Mouse (Mus musculus): ENCODE data around the gene Trim33. TPM values are rescaled to one million over a fixed set of nuclear protein-coding genes. Genes with fewer than 3 reads are reported as not detected.

Trim33 gene
- polyA plus RNA-seq, 1 experiment from 2014 or later, result 31.9 TPM

GRCm38 (mm10) chr3:103375181-103375855 is 96.2 kb downstream of the Trim33 start:
- Histone ChIP-seq H3K9ac (no peak overlapping the region), H3K4me1 (replicated peaks; ENCODE audit: control insufficient read depth, insufficient read depth, low read length) (no peaks in the 10 kb centered on the region), H3K36me3 (replicated peaks; ENCODE audit: control insufficient read depth, insufficient read depth) (no peaks in the 10 kb centered on the region), H3K4me3 (replicated peaks; ENCODE audit: low read length) (no peak overlapping the region), H3K27ac (no peak overlapping the region), H3K4me2 (replicated peaks) (no peak overlapping the region), H3K27me3 (ENCODE audit: control insufficient read depth, insufficient read depth, low read length) (no peaks in the 10 kb centered on the region), H3K9me3 (ENCODE audit: control insufficient read depth, low read length) (no peaks in the 10 kb centered on the region)
- WGBS, result 71% methylated on average over 14 of the region's 14 CpGs
- no peak for ATAC-seq (ENCODE audit: low FRiP score)
- no peak for DNase-seq (ENCODE audit: low spot score)

- DNase-seq (ENCODE audit: low spot score) (no peak), ATAC-seq (ENCODE audit: low FRiP score) (no peak)
- Histone ChIP-seq H3K9me3 (ENCODE audit: control insufficient read depth, low read length) (no peaks in the 10 kb centered on the region), H3K4me1 (replicated peaks; ENCODE audit: control insufficient read depth, insufficient read depth, low read length) (no peaks in the 10 kb centered on the region), H3K36me3 (replicated peaks; ENCODE audit: control insufficient read depth, insufficient read depth) (no peaks in the 10 kb centered on the region), H3K9ac (no peak overlapping the region), H3K27me3 (ENCODE audit: control insufficient read depth, insufficient read depth, low read length) (no peaks in the 10 kb centered on the region), H3K4me2 (replicated peaks) (no peak overlapping the region), H3K27ac (no peak overlapping the region), H3K4me3 (replicated peaks; ENCODE audit: low read length) (no peak overlapping the region)
Observed at GRCm38 (mm10) chr3:103378018-103378417, 98.9 kb downstream of the Trim33 start.

GRCm38 (mm10) chr3:103379371-103379770 is 100.3 kb downstream of the Trim33 start:
- H3K4me2 ChIP-seq (replicated peaks), result no peak overlapping the region
- WGBS, result 51% methylated on average over 3 of the region's 3 CpGs
- no peak overlapping the region for H3K4me3 ChIP-seq (replicated peaks; ENCODE audit: low read length)
- no peak overlapping the region for H3K27ac ChIP-seq
- H3K9me3 ChIP-seq (ENCODE audit: control insufficient read depth, low read length), result no peaks in the 10 kb centered on the region
- no peaks in the 10 kb centered on the region for H3K4me1 ChIP-seq (replicated peaks; ENCODE audit: control insufficient read depth, insufficient read depth, low read length)
- no peak overlapping the region for H3K9ac ChIP-seq
- no peaks in the 10 kb centered on the region for H3K36me3 ChIP-seq (replicated peaks; ENCODE audit: control insufficient read depth, insufficient read depth)
- no peaks in the 10 kb centered on the region for H3K27me3 ChIP-seq (ENCODE audit: control insufficient read depth, insufficient read depth, low read length)
- ATAC-seq (ENCODE audit: low FRiP score), result no peak
- DNase-seq (ENCODE audit: low spot score), result no peak

- H3K4me1 ChIP-seq (replicated peaks; ENCODE audit: control insufficient read depth, insufficient read depth, low read length), result no peaks in the 10 kb centered on the region
- no peak overlapping the region for H3K9ac ChIP-seq
- ATAC-seq (ENCODE audit: low FRiP score), result no peak
- H3K9me3 ChIP-seq (ENCODE audit: control insufficient read depth, low read length), result no peaks in the 10 kb centered on the region
- no peaks in the 10 kb centered on the region for H3K36me3 ChIP-seq (replicated peaks; ENCODE audit: control insufficient read depth, insufficient read depth)
- WGBS, result 87% methylated on average over 8 of the region's 8 CpGs
- no peak overlapping the region for H3K27ac ChIP-seq
- no peaks in the 10 kb centered on the region for H3K27me3 ChIP-seq (ENCODE audit: control insufficient read depth, insufficient read depth, low read length)
- DNase-seq (ENCODE audit: low spot score), result no peak
- H3K4me2 ChIP-seq (replicated peaks), result no peak overlapping the region
- no peak overlapping the region for H3K4me3 ChIP-seq (replicated peaks; ENCODE audit: low read length)
Observed at GRCm38 (mm10) chr3:103380814-103381213, 101.7 kb downstream of the Trim33 start.

GRCm38 (mm10) chr3:103381441-103381840 is 102.3 kb downstream of the Trim33 start:
- Histone ChIP-seq H3K36me3 (replicated peaks; ENCODE audit: control insufficient read depth, insufficient read depth) (no peaks in the 10 kb centered on the region), H3K4me3 (replicated peaks; ENCODE audit: low read length) (no peak overlapping the region)
- 93% methylated on average over 6 of the region's 6 CpGs for WGBS

GRCm38 (mm10) chr3:103382872-103383567 is 103.9 kb downstream of the Trim33 start:
- ATAC-seq (ENCODE audit: low FRiP score) (peak; percentile 78), DNase-seq (ENCODE audit: low spot score) (peak; percentile 95)
- H3K27me3 ChIP-seq (ENCODE audit: control insufficient read depth, insufficient read depth, low read length), result no peaks in the 10 kb centered on the region
- no peaks in the 10 kb centered on the region for H3K36me3 ChIP-seq (replicated peaks; ENCODE audit: control insufficient read depth, insufficient read depth)
- no peak overlapping the region for H3K27ac ChIP-seq
- WGBS, result 19% methylated on average over 17 of the region's 17 CpGs
- no peak overlapping the region for H3K4me3 ChIP-seq (replicated peaks; ENCODE audit: low read length)
- no peak overlapping the region for H3K9ac ChIP-seq
- H3K4me2 ChIP-seq (replicated peaks), result no peak overlapping the region
- H3K4me1 ChIP-seq (replicated peaks; ENCODE audit: control insufficient read depth, insufficient read depth, low read length), result no peaks in the 10 kb centered on the region
- no peaks in the 10 kb centered on the region for H3K9me3 ChIP-seq (ENCODE audit: control insufficient read depth, low read length)

More at GRCm38 (mm10) chr3:103381441-103381840, 102.3 kb downstream of the Trim33 start:
- no peaks in the 10 kb centered on the region for H3K4me1 ChIP-seq (replicated peaks; ENCODE audit: control insufficient read depth, insufficient read depth, low read length)
- no peak for DNase-seq (ENCODE audit: low spot score)
- no peaks in the 10 kb centered on the region for H3K27me3 ChIP-seq (ENCODE audit: control insufficient read depth, insufficient read depth, low read length)
- ATAC-seq (ENCODE audit: low FRiP score), result no peak
- no peaks in the 10 kb centered on the region for H3K9me3 ChIP-seq (ENCODE audit: control insufficient read depth, low read length)
- no peak overlapping the region for H3K27ac ChIP-seq
- no peak overlapping the region for H3K9ac ChIP-seq
- H3K4me2 ChIP-seq (replicated peaks), result no peak overlapping the region

GRCm38 (mm10) chr3:103384486-103384885 is 105.4 kb downstream of the Trim33 start:
- 91% methylated on average over 7 of the region's 7 CpGs for WGBS
- Histone ChIP-seq H3K27me3 (ENCODE audit: control insufficient read depth, insufficient read depth, low read length) (no peaks in the 10 kb centered on the region), H3K27ac (no peak overlapping the region), H3K4me3 (replicated peaks; ENCODE audit: low read length) (no peak overlapping the region), H3K36me3 (replicated peaks; ENCODE audit: control insufficient read depth, insufficient read depth) (no peaks in the 10 kb centered on the region), H3K9ac (no peak overlapping the region), H3K9me3 (ENCODE audit: control insufficient read depth, low read length) (no peaks in the 10 kb centered on the region), H3K4me1 (replicated peaks; ENCODE audit: control insufficient read depth, insufficient read depth, low read length) (no peaks in the 10 kb centered on the region), H3K4me2 (replicated peaks) (no peak overlapping the region)
- ATAC-seq (ENCODE audit: low FRiP score) (no peak), DNase-seq (ENCODE audit: low spot score) (no peak)

- no peak overlapping the region for H3K9ac ChIP-seq
- DNase-seq (ENCODE audit: low spot score) (no peak), ATAC-seq (ENCODE audit: low FRiP score) (no peak)
- 86% methylated on average over 5 of the region's 5 CpGs for WGBS
- no peak overlapping the region for H3K27ac ChIP-seq
- no peaks in the 10 kb centered on the region for H3K27me3 ChIP-seq (ENCODE audit: control insufficient read depth, insufficient read depth, low read length)
- no peaks in the 10 kb centered on the region for H3K36me3 ChIP-seq (replicated peaks; ENCODE audit: control insufficient read depth, insufficient read depth)
- H3K9me3 ChIP-seq (ENCODE audit: control insufficient read depth, low read length), result no peaks in the 10 kb centered on the region
- H3K4me3 ChIP-seq (replicated peaks; ENCODE audit: low read length), result no peak overlapping the region
- no peaks in the 10 kb centered on the region for H3K4me1 ChIP-seq (replicated peaks; ENCODE audit: control insufficient read depth, insufficient read depth, low read length)
- no peak overlapping the region for H3K4me2 ChIP-seq (replicated peaks)
Observed at GRCm38 (mm10) chr3:103384949-103385348, 105.9 kb downstream of the Trim33 start.

- Histone ChIP-seq H3K36me3 (replicated peaks; ENCODE audit: control insufficient read depth, insufficient read depth) (no peaks in the 10 kb centered on the region), H3K4me1 (replicated peaks; ENCODE audit: control insufficient read depth, insufficient read depth, low read length) (no peaks in the 10 kb centered on the region), H3K27me3 (ENCODE audit: control insufficient read depth, insufficient read depth, low read length) (no peaks in the 10 kb centered on the region), H3K4me3 (replicated peaks; ENCODE audit: low read length) (no peak overlapping the region), H3K27ac (no peak overlapping the region), H3K9ac (no peak overlapping the region), H3K4me2 (replicated peaks) (no peak overlapping the region), H3K9me3 (ENCODE audit: control insufficient read depth, low read length) (no peaks in the 10 kb centered on the region)
- 90% methylated on average over 5 of the region's 5 CpGs for WGBS
- ATAC-seq (ENCODE audit: low FRiP score) (no peak), DNase-seq (ENCODE audit: low spot score) (no peak)
Observed at GRCm38 (mm10) chr3:103385383-103386291, 106.5 kb downstream of the Trim33 start.

Measured in hindbrain, embryonic 14.5 days (tissue).